Mouse (Mus musculus) large intestine, adult 2 months (tissue): ENCODE results near the gene Tmem39b. TPM values are rescaled to one million over a fixed set of nuclear protein-coding genes. Genes with fewer than 3 reads are reported as not detected.

Experiments
- DNase-seq: peaks from one replicate; pipeline ENCODE4 v3.0.0-alpha.2; 2012; ENCODE audit warnings: low read depth, low spot score
- WGBS: fragments of 180-500 bp; shearing (Covaris S2); methylation state at CpG from one replicate; pipeline ENCODE4 v1.1.7; 2018; 5-methylcytosine and 5-hydroxymethylcytosine counted together
- polyA plus RNA-seq: library from polyadenylated mRNA; depleted of rRNA; stranded (reverse); fragments of >200 nt; gene quantifications from 2 replicates; pipeline ENCODE4 v1.2.3, GENCODE M21; 2012; rRNA removed

Gene Tmem39b
- polyA plus RNA-seq, 1 experiment: 21.5 TPM

- 49% methylated on average over 4 of the region's 4 CpGs for WGBS
- no peak for DNase-seq
Observed at GRCm38 (mm10) chr4:129630944-129631343, 65.7 kb downstream of the Tmem39b start.

Other genes starting within 250 kb of the Tmem39b start
- gene Bsdc1, start 235.3 kb downstream of the Tmem39b start, polyA plus RNA-seq: 22.8 and 26.3 TPM in 2 replicates
- not detected in 2 replicates for gene Tssk3, start 205.8 kb downstream of the Tmem39b start, polyA plus RNA-seq
- 0.17 TPM in 1 of 2 replicates, not detected in the other for gene Fam229a, start 205.6 kb downstream of the Tmem39b start, polyA plus RNA-seq
- 29.3 and 50.1 TPM in 2 replicates for gene Marcksl1, start 183.3 kb downstream of the Tmem39b start, polyA plus RNA-seq
- 56.6 and 67.3 TPM in 2 replicates for gene Hdac1, start 154.1 kb downstream of the Tmem39b start, polyA plus RNA-seq
- 20.6 TPM in 2 replicates for gene Lck, start 123.2 kb downstream of the Tmem39b start, polyA plus RNA-seq
- gene Fam167b, start 118.3 kb downstream of the Tmem39b start, polyA plus RNA-seq: 0.57 and 0.71 TPM in 2 replicates
- 325 and 337 TPM in 2 replicates for gene Eif3i, start 96.2 kb downstream of the Tmem39b start, polyA plus RNA-seq
- 113 and 137 TPM in 2 replicates for gene Tmem234, start 96.2 kb downstream of the Tmem39b start, polyA plus RNA-seq
- 0.99 and 1.1 TPM in 2 replicates for gene Dcdc2b, start 82.6 kb downstream of the Tmem39b start, polyA plus RNA-seq
- gene Iqcc, start 77.7 kb downstream of the Tmem39b start, polyA plus RNA-seq: 19.2 and 21.1 TPM in 2 replicates
- 9.4 and 12.3 TPM in 2 replicates for gene Ccdc28b, start 72.9 kb downstream of the Tmem39b start, polyA plus RNA-seq
- 20.3 and 21.6 TPM in 2 replicates for gene Txlna, start 55.8 kb downstream of the Tmem39b start, polyA plus RNA-seq
- 15.1 and 19.7 TPM in 2 replicates for gene Kpna6, start 24.1 kb downstream of the Tmem39b start, polyA plus RNA-seq
- gene Khdrbs1, start 45.5 kb upstream of the Tmem39b start, polyA plus RNA-seq: 13.9 and 16.1 TPM in 2 replicates
- gene Ptp4a2, start 114.4 kb upstream of the Tmem39b start, polyA plus RNA-seq: 37.8 and 39.6 TPM in 2 replicates
- gene Spocd1, start 232.4 kb upstream of the Tmem39b start, polyA plus RNA-seq: not detected in 2 replicates